Mouse (Mus musculus) small intestine, adult 2 months (tissue): Measurements from ENCODE around the gene Plxdc2. TPM values are rescaled to one million over a fixed set of nuclear protein-coding genes. Genes with fewer than 3 reads are reported as not detected.

Experiments used
- H3K27ac ChIP-seq: fragments of 200-500 bp; 2 replicates; pipeline ENCODE4 v1.5.1; 2012; ENCODE audit warnings: low read depth, low read length, control low read depth, inconsistent platforms; ENCODE audit not compliant: insufficient read depth
- H3K27me3 ChIP-seq: fragments of 200-500 bp; 2 replicates; pipeline ENCODE4 v1.6.1; 2012; ENCODE audit warnings: mild to moderate bottlenecking, moderate library complexity, low read length, inconsistent platforms; ENCODE audit not compliant: control insufficient read depth, insufficient read depth
- H3K36me3 ChIP-seq: fragments of 200-500 bp; 2 replicates; pipeline ENCODE4 v1.6.1; 2012; ENCODE audit warnings: mild to moderate bottlenecking, low read length, control low read depth, inconsistent platforms; ENCODE audit not compliant: control insufficient read depth, insufficient read depth
- H3K4me1 ChIP-seq: fragments of 200-500 bp; 2 replicates; pipeline ENCODE4 v1.6.1; 2012; ENCODE audit warnings: low read length, inconsistent platforms, mixed read lengths; ENCODE audit not compliant: control insufficient read depth, insufficient read depth, insufficient read length
- H3K4me3 ChIP-seq: fragments of 200-500 bp; 2 replicates; pipeline ENCODE4 v1.5.1; 2012; ENCODE audit warnings: low read depth, mild to moderate bottlenecking, control low read depth, inconsistent platforms, low read length, moderate library complexity
- CTCF ChIP-seq: fragments of 200-500 bp; IDR thresholded peaks from 2 replicates; pipeline ENCODE4 v1.5.1; 2012; ENCODE audit warnings: low read depth, mild to moderate bottlenecking, control low read depth, inconsistent platforms, low read length, moderate library complexity, mixed read lengths; ENCODE audit not compliant: insufficient replicate concordance, insufficient read length; ENCODE audit errors: extremely low read depth
- POLR2A ChIP-seq: fragments of 200-500 bp; IDR thresholded peaks from 2 replicates; pipeline ENCODE4 v1.6.1; 2012; ENCODE audit warnings: low read depth, mild to moderate bottlenecking, control low read depth, inconsistent platforms, low read length, moderate library complexity
- WGBS: fragments of 180-500 bp; shearing (Covaris S2); methylation state at CpG from one replicate; pipeline ENCODE4 v1.1.7; 2018; 5-methylcytosine and 5-hydroxymethylcytosine counted together
- polyA plus RNA-seq: library from polyadenylated mRNA; depleted of rRNA; stranded (reverse); fragments of >200 nt; gene quantifications from 2 replicates; pipeline ENCODE4 v1.2.3, GENCODE M21; 2012

Gene Plxdc2
- polyA plus RNA-seq, 1 experiment: 0.81 TPM

DNA sequence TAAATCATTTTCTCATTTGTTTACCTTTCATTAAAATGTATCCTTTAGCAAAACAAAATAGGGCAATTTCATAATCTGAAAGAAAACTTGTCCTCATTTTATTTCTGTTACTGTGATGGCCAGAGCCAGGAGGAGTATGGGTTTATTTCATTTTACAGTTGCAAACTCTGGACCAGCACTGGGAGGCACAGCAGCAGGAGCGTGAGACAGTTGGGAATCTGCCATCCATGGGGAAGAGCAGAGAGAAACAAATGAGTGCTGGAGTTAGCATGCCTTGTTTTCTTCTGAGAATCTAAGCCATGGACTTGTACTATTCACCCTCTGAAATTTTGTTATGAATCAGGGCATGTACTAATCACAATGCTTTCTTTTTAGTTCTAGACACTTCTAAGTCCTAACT, 328.4 kb downstream of the Plxdc2 start:
- Histone ChIP-seq H3K4me3 (no peak overlapping the region), H3K27me3 (no peaks in the 10 kb centered on the region), H3K27ac (no peak overlapping the region), H3K36me3 (no peaks in the 10 kb centered on the region), H3K4me1 (no peaks in the 10 kb centered on the region)
- no peak for TF ChIP-seq POLR2A
- TF ChIP-seq CTCF: no peak
- WGBS: 78% methylated on average over 1 of the region's 1 CpGs

- Histone ChIP-seq H3K4me1 (no peaks in the 10 kb centered on the region), H3K27ac (no peak overlapping the region), H3K4me3 (no peak overlapping the region), H3K27me3 (no peaks in the 10 kb centered on the region), H3K36me3 (no peaks in the 10 kb centered on the region)
- TF ChIP-seq POLR2A (no peak), CTCF (no peak)
- WGBS: 68% methylated on average over 2 of the region's 2 CpGs
Observed at GRCm38 (mm10) chr2:16696390-16696789, 340.3 kb downstream of the Plxdc2 start.

- WGBS: 59% methylated on average over 5 of the region's 5 CpGs
- Histone ChIP-seq H3K27ac (no peak overlapping the region), H3K4me3 (no peak overlapping the region), H3K4me1 (no peaks in the 10 kb centered on the region), H3K27me3 (no peaks in the 10 kb centered on the region), H3K36me3 (no peaks in the 10 kb centered on the region)
- TF ChIP-seq POLR2A (no peak), CTCF (no peak)
Observed at GRCm38 (mm10) chr2:16697181-16697580, 341.1 kb downstream of the Plxdc2 start.

GRCm38 (mm10) chr2:16706227-16706626, 350.1 kb downstream of the Plxdc2 start:
- Histone ChIP-seq H3K27ac (no peak overlapping the region), H3K4me3 (no peak overlapping the region), H3K27me3 (no peaks in the 10 kb centered on the region), H3K4me1 (no peaks in the 10 kb centered on the region), H3K36me3 (no peaks in the 10 kb centered on the region)
- TF ChIP-seq POLR2A (no peak), CTCF (no peak)
- WGBS: 89% methylated on average over 2 of the region's 2 CpGs

DNA sequence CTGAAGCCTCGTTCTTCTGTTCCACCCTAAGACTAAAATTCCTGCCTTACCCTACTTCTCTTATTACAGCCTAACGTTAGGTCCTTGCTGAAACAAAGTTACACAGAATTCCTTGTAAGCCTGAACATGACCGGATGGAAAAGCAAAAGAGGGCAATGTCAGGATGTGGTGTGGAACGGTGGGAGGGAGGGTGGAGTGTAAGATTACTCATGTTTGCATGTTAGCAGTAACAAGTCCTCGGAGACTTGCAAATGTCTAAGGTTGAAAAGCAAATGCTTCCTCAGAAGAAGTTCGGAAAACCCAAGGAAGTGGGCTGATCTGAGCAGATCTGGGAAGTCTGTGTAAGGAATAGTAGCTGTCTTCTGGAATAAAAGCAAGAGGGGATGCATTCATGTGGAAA, 353.8 kb downstream of the Plxdc2 start:
- Histone ChIP-seq H3K27ac (no peak overlapping the region), H3K36me3 (no peaks in the 10 kb centered on the region), H3K4me1 (no peaks in the 10 kb centered on the region), H3K27me3 (no peaks in the 10 kb centered on the region), H3K4me3 (no peak overlapping the region)
- WGBS: 74% methylated on average over 6 of the region's 6 CpGs
- TF ChIP-seq CTCF: no peak
- TF ChIP-seq POLR2A: no peak

DNA sequence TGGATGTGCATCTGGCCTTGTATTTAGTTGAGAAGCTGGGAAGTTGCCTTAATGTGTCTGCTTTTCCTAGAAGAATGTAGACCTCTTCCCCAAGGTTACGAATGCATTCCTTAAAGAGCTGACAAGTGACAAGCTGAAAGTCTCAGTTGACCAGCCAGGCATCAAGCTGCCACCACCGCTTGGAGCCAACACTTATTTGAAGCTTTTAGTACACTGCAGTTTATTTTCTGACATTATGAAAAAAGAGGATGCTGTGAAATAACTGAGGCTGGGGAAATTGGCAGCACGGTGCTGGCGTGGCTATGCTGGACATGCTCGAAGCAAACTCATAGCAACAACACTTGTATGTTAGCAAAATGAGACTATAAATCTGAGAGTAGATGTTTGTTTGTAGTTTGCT, 374.9 kb downstream of the Plxdc2 start:
- H3K4me3 ChIP-seq: no peak overlapping the region
- 82% methylated on average over 5 of the region's 5 CpGs for WGBS
- no peak for TF ChIP-seq CTCF
- TF ChIP-seq POLR2A: no peak
- no peaks in the 10 kb centered on the region for H3K36me3 ChIP-seq
- H3K27ac ChIP-seq: no peak overlapping the region
- H3K27me3 ChIP-seq: no peaks in the 10 kb centered on the region
- H3K4me1 ChIP-seq: no peaks in the 10 kb centered on the region

DNA sequence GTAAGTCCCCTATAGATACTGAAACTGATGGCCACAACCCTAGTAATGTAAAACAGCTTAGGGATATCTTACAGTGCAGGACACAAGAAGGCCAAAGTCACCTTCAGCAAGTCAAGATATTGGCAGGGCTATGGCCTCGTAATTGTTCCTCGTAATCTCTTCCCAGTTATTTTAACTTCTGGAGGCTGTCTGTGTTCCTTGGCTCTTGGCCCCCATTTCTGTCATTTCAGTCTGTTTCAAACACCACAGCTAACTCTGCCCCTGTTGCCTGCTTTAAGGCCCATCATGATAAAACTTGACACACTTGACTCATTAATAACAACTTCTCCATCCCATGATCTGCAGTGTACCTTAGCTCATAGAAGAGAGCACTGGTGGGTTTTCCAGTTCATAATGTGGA, 378.3 kb downstream of the Plxdc2 start:
- Histone ChIP-seq H3K27ac (no peak overlapping the region), H3K27me3 (no peaks in the 10 kb centered on the region), H3K36me3 (no peaks in the 10 kb centered on the region), H3K4me3 (no peak overlapping the region), H3K4me1 (no peaks in the 10 kb centered on the region)
- WGBS: 83% methylated on average over 2 of the region's 2 CpGs
- TF ChIP-seq CTCF: no peak
- TF ChIP-seq POLR2A: no peak

- H3K4me3 ChIP-seq: no peak overlapping the region
- H3K27ac ChIP-seq: no peak overlapping the region
- no peaks in the 10 kb centered on the region for H3K27me3 ChIP-seq
- no peaks in the 10 kb centered on the region for H3K36me3 ChIP-seq
- TF ChIP-seq CTCF (no peak), POLR2A (no peak)
- H3K4me1 ChIP-seq: no peaks in the 10 kb centered on the region
- WGBS: 27% methylated on average over 8 of the region's 8 CpGs
Observed at GRCm38 (mm10) chr2:16738241-16738640, 382.1 kb downstream of the Plxdc2 start.
